Mouse (Mus musculus) midbrain, embryonic 11.5 days (tissue): Measurements from ENCODE around the gene Egfr. TPM values are rescaled to one million over a fixed set of nuclear protein-coding genes. Genes with fewer than 3 reads are reported as not detected.
A peak's percentile ranks its signal among the peaks of the same experiment; 100 is the strongest.

Experiments
- ATAC-seq: fragments of 200-750 bp; cut with Nextera tagmentation; 2 replicates; pipeline ENCODE4 v1.8.0; 2017; ENCODE audit warnings: moderate TSS enrichment, moderate library complexity; ENCODE audit not compliant: low FRiP score
- DNase-seq: peaks from one replicate; pipeline ENCODE4 v3.0.0; 2015; ENCODE audit warnings: low spot score; ENCODE audit errors: missing footprints
- H3K27ac ChIP-seq: fragments of 300-500 bp; sonication (generic); 2 replicates; pipeline ENCODE4 v1.5.1; 2014; ENCODE audit warnings: low read depth, low read length
- H3K27me3 ChIP-seq: fragments of 300-500 bp; sonication (generic); 2 replicates; pipeline ENCODE4 v1.6.1; 2014; ENCODE audit warnings: mild to moderate bottlenecking, low read length, moderate library complexity, mixed read lengths; ENCODE audit not compliant: control insufficient read depth, insufficient read depth
- H3K36me3 ChIP-seq: fragments of 300-500 bp; sonication (generic); 2 replicates; pipeline ENCODE4 v1.6.1; 2014; ENCODE audit warnings: mild to moderate bottlenecking, low read length, moderate library complexity, mixed read lengths; ENCODE audit not compliant: control insufficient read depth, insufficient read depth
- H3K4me1 ChIP-seq: fragments of 300-500 bp; sonication (generic); 2 replicates; pipeline ENCODE4 v1.6.1; 2014; ENCODE audit warnings: low read length; ENCODE audit not compliant: control insufficient read depth, insufficient read depth
- H3K4me2 ChIP-seq: fragments of 300-500 bp; sonication (generic); 2 replicates; pipeline ENCODE4 v1.6.1; 2014; ENCODE audit warnings: mild to moderate bottlenecking, moderate library complexity
- H3K4me3 ChIP-seq: fragments of 300-500 bp; sonication (generic); 2 replicates; pipeline ENCODE4 v1.5.1; 2014; ENCODE audit warnings: low read depth, low read length
- H3K9ac ChIP-seq: fragments of 300-500 bp; sonication (generic); 2 replicates; pipeline ENCODE4 v1.6.1; 2014; ENCODE audit warnings: low read length
- H3K9me3 ChIP-seq: fragments of 300-500 bp; sonication (generic); 2 replicates; pipeline ENCODE4 v1.6.1; 2016; ENCODE audit warnings: low read length; ENCODE audit not compliant: control insufficient read depth
- WGBS: fragments of 180-500 bp; shearing (Covaris S2); extraction: QIAGEN DNeasy Blood & Tissue Kit; methylation state at CpG from one replicate; pipeline ENCODE4 v1.1.7; 2014; 5-methylcytosine and 5-hydroxymethylcytosine counted together
- polyA plus RNA-seq: library from polyadenylated mRNA; unstranded; fragments of >200 nt; fragmentation: Nextera tagmentation; extraction: Ambion mirVana; gene quantifications from 2 replicates; pipeline ENCODE4 v1.2.1, GENCODE M21; 2014

Egfr gene
- polyA plus RNA-seq, 1 experiment from 2014 or later = 4.5 TPM

DNA sequence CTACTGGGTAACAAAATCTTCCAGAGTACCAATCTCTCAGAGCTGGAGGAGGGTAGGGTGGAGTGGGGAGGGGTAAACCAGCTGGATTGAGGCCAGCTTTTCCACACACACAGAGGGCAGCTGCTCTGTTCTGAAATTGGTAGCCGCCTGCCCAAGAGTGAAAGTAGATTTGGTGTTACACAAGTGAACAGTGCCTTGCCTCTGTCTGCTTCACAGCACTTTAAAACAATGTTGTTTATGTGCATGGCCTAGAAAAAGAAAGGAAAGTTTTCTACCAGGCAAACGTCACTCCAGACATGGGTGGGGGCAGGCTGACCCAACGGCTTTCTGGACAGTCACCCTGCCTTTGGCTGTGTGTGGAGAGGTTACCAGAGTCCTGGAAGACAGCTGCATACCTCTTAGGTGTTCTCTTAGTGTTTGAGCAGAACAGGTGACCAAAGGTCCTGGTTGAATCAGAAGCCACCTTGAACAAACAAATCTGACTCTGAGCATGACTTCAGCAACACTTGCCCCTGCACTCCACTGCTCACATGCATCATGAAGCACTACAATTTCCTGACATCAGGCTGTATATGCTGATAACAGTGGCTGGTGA is 17.8 kb downstream of the Egfr start:
- Histone ChIP-seq H3K4me1 (no peaks in the 10 kb centered on the region), H3K9me3 (no peaks in the 10 kb centered on the region), H3K27ac (no peak overlapping the region), H3K9ac (no peak overlapping the region), H3K4me2 (no peak overlapping the region), H3K4me3 (no peak overlapping the region), H3K27me3 (no peaks in the 10 kb centered on the region), H3K36me3 (no peaks in the 10 kb centered on the region)
- DNase-seq (peak; percentile 57), ATAC-seq (no peak)
- 89% methylated on average over 3 of the region's 3 CpGs for WGBS

- Histone ChIP-seq H3K9me3 (no peaks in the 10 kb centered on the region), H3K9ac (no peak overlapping the region), H3K4me2 (no peak overlapping the region), H3K4me1 (no peaks in the 10 kb centered on the region), H3K27ac (no peak overlapping the region), H3K4me3 (no peak overlapping the region), H3K27me3 (no peaks in the 10 kb centered on the region), H3K36me3 (no peaks in the 10 kb centered on the region)
- ATAC-seq (no peak), DNase-seq (no peak)
- 91% methylated on average over 4 of the region's 4 CpGs for WGBS
Measured at GRCm38 (mm10) chr11:16770966-16771365, 19.0 kb downstream of the Egfr start.

- Histone ChIP-seq H3K9me3 (no peaks in the 10 kb centered on the region), H3K4me2 (no peak overlapping the region), H3K4me1 (no peaks in the 10 kb centered on the region), H3K4me3 (no peak overlapping the region), H3K36me3 (no peaks in the 10 kb centered on the region), H3K27me3 (no peaks in the 10 kb centered on the region), H3K9ac (no peak overlapping the region), H3K27ac (no peak overlapping the region)
- ATAC-seq (peak; percentile 54; the same call in 1 of the 2 replicates), DNase-seq (no peak)
- WGBS = 69% methylated on average over 4 of the region's 4 CpGs
Measured at GRCm38 (mm10) chr11:16772717-16773116, 20.7 kb downstream of the Egfr start.

GRCm38 (mm10) chr11:16776967-16777366 is 25.0 kb downstream of the Egfr start:
- 74% methylated on average over 2 of the region's 2 CpGs for WGBS
- Histone ChIP-seq H3K36me3 (no peaks in the 10 kb centered on the region), H3K9ac (no peak overlapping the region), H3K9me3 (no peaks in the 10 kb centered on the region), H3K27me3 (no peaks in the 10 kb centered on the region), H3K27ac (no peak overlapping the region), H3K4me3 (no peak overlapping the region), H3K4me1 (peaks cover 9% of the 10 kb centered on the region; the same call in 1 of the 2 replicates), H3K4me2 (no peak overlapping the region)
- no peak for ATAC-seq
- DNase-seq = peak; percentile 47

GRCm38 (mm10) chr11:16781604-16782003 is 29.6 kb downstream of the Egfr start:
- DNase-seq (no peak), ATAC-seq (no peak)
- Histone ChIP-seq H3K4me3 (no peak overlapping the region), H3K4me2 (no peak overlapping the region), H3K9ac (no peak overlapping the region), H3K4me1 (peaks cover 9% of the 10 kb centered on the region; the same call in 1 of the 2 replicates), H3K36me3 (no peaks in the 10 kb centered on the region), H3K9me3 (no peaks in the 10 kb centered on the region), H3K27me3 (no peaks in the 10 kb centered on the region), H3K27ac (no peak overlapping the region)
- WGBS = 76% methylated on average over 2 of the region's 2 CpGs

GRCm38 (mm10) chr11:16783926-16784659 is 32.1 kb downstream of the Egfr start:
- Histone ChIP-seq H3K9me3 (no peaks in the 10 kb centered on the region), H3K27ac (no peak overlapping the region), H3K4me3 (no peak overlapping the region), H3K27me3 (no peaks in the 10 kb centered on the region), H3K4me1 (peaks cover 9% of the 10 kb centered on the region; the same call in 1 of the 2 replicates), H3K9ac (no peak overlapping the region), H3K36me3 (no peaks in the 10 kb centered on the region), H3K4me2 (no peak overlapping the region)
- DNase-seq = no peak
- WGBS = 92% methylated on average over 8 of the region's 8 CpGs
- no peak for ATAC-seq

GRCm38 (mm10) chr11:16792638-16793585 is 40.9 kb downstream of the Egfr start:
- ATAC-seq = no peak
- 55% methylated on average over 5 of the region's 5 CpGs for WGBS
- H3K27me3 ChIP-seq = no peaks in the 10 kb centered on the region

GRCm38 (mm10) chr11:16795012-16795411 is 43.0 kb downstream of the Egfr start:
- no peak for DNase-seq
- no peak overlapping the region for H3K4me3 ChIP-seq
- H3K36me3 ChIP-seq = no peaks in the 10 kb centered on the region
- H3K4me2 ChIP-seq = no peak overlapping the region
- H3K9ac ChIP-seq = no peak overlapping the region
- no peak overlapping the region for H3K27ac ChIP-seq
- H3K4me1 ChIP-seq = no peaks in the 10 kb centered on the region
- no peaks in the 10 kb centered on the region for H3K9me3 ChIP-seq
- ATAC-seq = no peak
- no peaks in the 10 kb centered on the region for H3K27me3 ChIP-seq

More at GRCm38 (mm10) chr11:16792638-16793585, 40.9 kb downstream of the Egfr start:
- no peaks in the 10 kb centered on the region for H3K4me1 ChIP-seq
- no peaks in the 10 kb centered on the region for H3K36me3 ChIP-seq
- H3K27ac ChIP-seq = no peak overlapping the region
- H3K9ac ChIP-seq = no peak overlapping the region
- no peak overlapping the region for H3K4me2 ChIP-seq
- H3K9me3 ChIP-seq = no peaks in the 10 kb centered on the region
- no peak for DNase-seq
- no peak overlapping the region for H3K4me3 ChIP-seq

- 83% methylated on average over 6 of the region's 6 CpGs for WGBS
- no peaks in the 10 kb centered on the region for H3K36me3 ChIP-seq
- H3K9ac ChIP-seq = no peak overlapping the region
- H3K4me2 ChIP-seq = no peak overlapping the region
- no peaks in the 10 kb centered on the region for H3K9me3 ChIP-seq
- H3K4me1 ChIP-seq = no peaks in the 10 kb centered on the region
- no peak overlapping the region for H3K4me3 ChIP-seq
- no peak for DNase-seq
- H3K27ac ChIP-seq = no peak overlapping the region
- no peaks in the 10 kb centered on the region for H3K27me3 ChIP-seq
- ATAC-seq = no peak
Measured at GRCm38 (mm10) chr11:16795513-16795912, 43.5 kb downstream of the Egfr start.
